Mouse (Mus musculus): ENCODE results near the gene Slc8a3.

- TF ChIP-seq GATA1 (IDR thresholded peaks at IDR 0.05; ENCODE audit: low read length) (no peak), TAL1 (IDR thresholded peaks at IDR 0.05; ENCODE audit: low read length) (no peak)
Observed at GRCm38 (mm10) chr12:81188423-81188822, 144.6 kb downstream of the Slc8a3 start.
